Mouse (Mus musculus) C2C12 (cell line): ENCODE data around the gene Tmem42. TPM values are rescaled to one million over a fixed set of nuclear protein-coding genes. Genes with fewer than 3 reads are reported as not detected.

Experiments used
- H3K27me3 ChIP-seq: one replicate; pipeline ENCODE4 v1.6.1; 2011; ENCODE audit not compliant: control insufficient read depth, insufficient read depth, insufficient read length
- H3K36me3 ChIP-seq: one replicate; pipeline ENCODE4 v1.6.1; 2011; ENCODE audit not compliant: control insufficient read depth, insufficient read depth
- H3K4me3 ChIP-seq: one replicate; pipeline ENCODE4 v1.5.1; 2011; ENCODE audit warnings: mild to moderate bottlenecking, control low read depth; ENCODE audit not compliant: poor library complexity, insufficient read depth, severe bottlenecking
- H3K79me2 ChIP-seq: one replicate; pipeline ENCODE4 v1.6.1; 2011; ENCODE audit not compliant: control insufficient read depth, insufficient read depth
- H3K79me3 ChIP-seq: one replicate; pipeline ENCODE4 v1.6.1; 2011; ENCODE audit warnings: low read depth, control low read depth
- H3ac ChIP-seq: one replicate; pipeline ENCODE3; 2011; ENCODE audit warnings: low read depth; ENCODE audit not compliant: control insufficient read depth, insufficient read length
- CEBPB ChIP-seq: IDR thresholded peaks from one replicate; pipeline ENCODE4 v1.6.1; 2011; ENCODE audit warnings: low read depth, mild to moderate bottlenecking, control low read depth, moderate library complexity
- CTCF ChIP-seq: IDR thresholded peaks from one replicate; pipeline ENCODE4 v1.5.1; 2011; ENCODE audit not compliant: control insufficient read depth, insufficient read depth, insufficient read length
- FOSL1 ChIP-seq: IDR thresholded peaks from one replicate; pipeline ENCODE4 v1.8.0; 2011; ENCODE audit warnings: mild to moderate bottlenecking, low read length; ENCODE audit not compliant: poor library complexity, insufficient read depth, severe bottlenecking
- MAX ChIP-seq: IDR thresholded peaks from one replicate; pipeline ENCODE4 v1.6.1; 2011; ENCODE audit warnings: mild to moderate bottlenecking, control low read depth
- MYOD1 ChIP-seq: IDR thresholded peaks from one replicate; pipeline ENCODE4 v1.6.1; 2011; ENCODE audit warnings: low read depth; ENCODE audit not compliant: control insufficient read depth, insufficient read length
- MYOG ChIP-seq: IDR thresholded peaks from one replicate; pipeline ENCODE4 v1.6.1; 2011; ENCODE audit not compliant: control insufficient read depth, insufficient read length; ENCODE audit errors: extremely low read depth
- USF1 ChIP-seq: IDR thresholded peaks from one replicate; pipeline ENCODE4 v1.6.1; 2011; ENCODE audit warnings: low read depth, mild to moderate bottlenecking, control low read depth, moderate library complexity
- polyA plus RNA-seq: library from polyadenylated mRNA; unstranded; fragments of >200 nt; fragmentation: generic; extraction: Trizol; gene quantifications from one replicate; pipeline ENCODE4 v1.2.1, GENCODE M21; 2012; ENCODE audit warnings: missing spikeins

Tmem42 gene
- polyA plus RNA-seq, 1 experiment = 7.1 TPM

GRCm38 (mm10) chr9:123060172-123060571, 39.0 kb downstream of the Tmem42 start:
- TF ChIP-seq CEBPB = no peak
- TF ChIP-seq USF1 = no peak
- no peak for TF ChIP-seq MYOD1
- no peak for TF ChIP-seq FOSL1
- TF ChIP-seq MAX = no peak
- no peak for TF ChIP-seq MYOG
- no peak for TF ChIP-seq CTCF
- Histone ChIP-seq H3K79me3 (no peaks in the 10 kb centered on the region), H3K27me3 (no peaks in the 10 kb centered on the region), H3K36me3 (no peaks in the 10 kb centered on the region), H3K4me3 (no peak overlapping the region), H3ac (no peak overlapping the region), H3K79me2 (no peaks in the 10 kb centered on the region)

Other genes with a start within 250 kb of the Tmem42 start
- gene Tcaim, start 215.8 kb upstream of the Tmem42 start, polyA plus RNA-seq = 1.5 TPM
- 0.16 TPM for gene Gm35549, start 177.3 kb upstream of the Tmem42 start, polyA plus RNA-seq
- gene Zfp445, start 155.3 kb upstream of the Tmem42 start, polyA plus RNA-seq = 7.9 TPM
- 0.40 TPM for gene Zkscan7, start 135.6 kb upstream of the Tmem42 start, polyA plus RNA-seq
- gene Zfp105, start 98.3 kb upstream of the Tmem42 start, polyA plus RNA-seq = not detected
- gene 1110059G10Rik, start 70.3 kb upstream of the Tmem42 start, polyA plus RNA-seq = 4.9 TPM
- 11.6 TPM for gene Kif15, start 70.3 kb upstream of the Tmem42 start, polyA plus RNA-seq
- gene Tgm4, start 13.4 kb downstream of the Tmem42 start, polyA plus RNA-seq = 0.06 TPM
- 62.6 TPM for gene Zdhhc3, start 91.9 kb downstream of the Tmem42 start, polyA plus RNA-seq
- 60.6 TPM for gene Exosc7, start 91.9 kb downstream of the Tmem42 start, polyA plus RNA-seq
- gene Clec3b, start 129.6 kb downstream of the Tmem42 start, polyA plus RNA-seq = 0.11 TPM
- gene Cdcp1, start 194.7 kb downstream of the Tmem42 start, polyA plus RNA-seq = not detected
- 9.6 TPM for gene Tmem158, start 239.4 kb downstream of the Tmem42 start, polyA plus RNA-seq